Mouse (Mus musculus): ENCODE measurements around the gene Uba6.

Gene Uba6

DNA sequence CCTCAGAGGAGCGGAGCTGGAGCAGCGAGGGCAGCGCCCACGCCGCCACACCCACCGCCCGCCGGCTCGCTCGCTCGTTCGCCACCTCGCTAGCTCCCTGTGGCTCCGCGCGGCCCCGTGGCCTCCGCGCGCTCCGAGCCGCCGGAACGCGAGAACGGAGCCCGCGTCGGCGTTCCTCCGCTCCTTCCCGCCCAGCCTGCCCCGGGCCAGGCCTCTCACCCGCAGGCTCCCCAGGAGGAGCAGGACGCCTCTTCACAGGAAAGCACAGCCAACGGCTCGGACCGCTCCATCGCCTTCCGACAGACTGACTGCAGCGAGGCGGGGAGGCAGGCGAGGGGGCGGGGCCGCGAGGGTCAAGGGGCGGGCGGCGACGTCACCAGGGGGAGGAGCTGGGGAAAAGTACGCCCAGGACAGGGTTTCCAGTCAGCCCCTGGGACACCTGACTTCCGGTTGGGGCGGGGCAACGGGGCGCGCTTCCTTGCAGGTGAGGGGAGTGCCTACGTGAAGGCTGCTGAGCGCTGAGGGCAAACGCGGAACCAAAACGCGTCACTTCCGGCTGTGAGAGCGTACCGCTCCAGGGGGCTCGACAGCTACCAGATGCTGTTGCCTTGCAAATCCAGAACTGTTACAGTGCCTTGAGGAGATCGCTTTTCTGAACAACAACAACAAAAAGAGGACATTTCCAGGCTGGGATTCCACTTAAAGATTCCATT, at the start of gene Uba6:
TSS of gene Uba6 (minus strand) at position 355 of the 713 bp plus-strand sequence.
- peak; percentile 98 for DNase-seq

DNA sequence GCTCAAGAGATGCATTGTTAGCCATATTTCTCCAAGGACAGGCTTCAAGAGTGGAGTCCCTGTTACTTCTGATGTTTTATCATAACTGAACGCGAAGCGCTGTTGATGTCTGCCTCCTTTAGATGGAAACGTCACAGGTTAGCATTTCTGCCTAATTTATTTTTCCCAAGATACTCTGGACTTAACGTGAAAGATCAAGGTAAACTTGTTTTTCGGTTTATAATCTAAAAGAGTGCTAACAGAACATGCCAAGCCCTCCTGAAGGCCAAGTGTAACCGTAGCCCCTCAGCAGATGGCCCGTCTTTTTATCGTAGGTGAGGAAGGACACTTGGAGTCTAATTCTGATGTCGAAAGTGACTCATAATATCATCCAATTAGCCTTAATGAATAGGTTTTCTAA, 25.2 kb upstream of the Uba6 start, which contains the start of gene Gnrhr:
TSS of gene Gnrhr (minus strand) at position 101 of the 400 bp plus-strand sequence.
- DNase-seq, result no peak

DNA sequence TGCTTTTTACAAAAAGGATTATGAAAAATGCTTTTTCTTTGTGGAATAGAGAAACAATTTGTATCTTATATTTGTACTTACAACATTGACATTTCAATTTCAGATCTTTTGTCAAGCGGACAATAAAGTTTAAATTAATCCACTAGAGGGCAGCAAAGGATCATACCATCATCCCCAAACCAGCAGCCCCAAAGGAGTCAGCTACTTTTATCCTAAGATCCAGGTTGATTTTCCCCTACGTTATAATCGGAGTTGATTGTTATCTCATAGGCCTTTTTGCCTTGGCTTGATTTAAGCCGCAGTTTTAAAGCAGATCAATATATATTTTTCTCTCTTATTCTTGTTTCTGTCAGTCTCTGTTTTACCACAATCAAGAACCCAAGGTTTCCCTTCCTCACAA, 18.8 kb upstream of the Uba6 start:
- no peak for DNase-seq

DNA sequence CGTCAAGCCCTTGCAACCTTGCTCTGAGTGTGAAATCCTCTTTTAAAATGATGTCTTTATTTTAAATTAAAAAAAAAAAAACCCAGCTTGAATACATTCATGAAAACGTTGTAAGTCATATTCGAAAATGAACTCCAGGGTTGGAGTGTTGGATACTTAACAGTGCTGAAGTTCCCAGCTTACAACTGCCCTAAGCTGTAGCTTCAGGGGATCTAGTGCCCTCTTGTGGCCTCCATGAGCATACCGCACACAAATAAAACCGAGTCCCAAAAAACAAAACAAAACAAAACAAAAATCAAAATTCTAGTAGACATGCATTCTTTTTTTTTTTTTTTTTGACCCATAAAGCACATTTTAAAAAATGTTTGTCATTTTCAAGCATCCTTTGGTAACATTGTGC, 18.2 kb upstream of the Uba6 start:
- DNase-seq, result peak; percentile 21

DNA sequence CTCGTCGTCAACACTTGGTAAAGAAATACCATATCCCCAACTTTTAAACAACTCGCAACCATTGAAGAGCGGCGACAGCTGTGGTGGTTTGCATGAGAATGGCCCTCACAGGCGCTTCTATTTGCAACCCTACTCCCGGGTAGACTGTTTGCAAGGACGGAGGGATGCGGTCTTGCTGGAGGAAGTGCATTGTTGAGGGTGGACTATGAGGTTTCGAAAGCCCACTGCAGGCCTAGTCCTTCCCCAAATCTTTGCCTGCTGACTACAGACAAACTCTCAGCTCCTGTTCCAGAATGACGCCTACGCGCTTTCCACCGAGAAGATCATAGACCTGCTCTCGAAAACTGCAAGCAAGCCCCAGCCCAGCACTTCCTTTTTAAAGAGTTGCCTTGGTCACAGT, 17.7 kb upstream of the Uba6 start:
- DNase-seq, result peak; percentile 7

DNA sequence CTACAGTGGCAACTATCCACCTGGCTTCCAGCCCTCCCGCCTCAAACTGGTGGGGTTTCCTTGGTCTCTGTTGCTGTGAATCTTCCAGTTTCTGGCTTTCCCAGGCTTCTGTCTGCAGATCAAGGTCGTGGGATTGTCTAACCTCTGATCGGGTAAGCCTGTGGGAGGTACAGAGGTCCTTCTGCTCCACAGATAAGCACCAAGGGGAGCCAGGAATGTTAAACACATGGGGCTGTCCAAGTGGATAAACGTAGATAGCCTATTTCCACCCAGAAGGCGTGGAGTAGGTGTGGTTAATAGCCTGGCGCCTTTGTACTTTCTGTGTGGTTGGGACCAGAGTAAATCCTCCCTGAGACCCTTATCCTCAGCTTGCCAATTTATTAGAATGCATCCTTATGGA, 14.8 kb upstream of the Uba6 start:
- DNase-seq, result peak; percentile 16

DNA sequence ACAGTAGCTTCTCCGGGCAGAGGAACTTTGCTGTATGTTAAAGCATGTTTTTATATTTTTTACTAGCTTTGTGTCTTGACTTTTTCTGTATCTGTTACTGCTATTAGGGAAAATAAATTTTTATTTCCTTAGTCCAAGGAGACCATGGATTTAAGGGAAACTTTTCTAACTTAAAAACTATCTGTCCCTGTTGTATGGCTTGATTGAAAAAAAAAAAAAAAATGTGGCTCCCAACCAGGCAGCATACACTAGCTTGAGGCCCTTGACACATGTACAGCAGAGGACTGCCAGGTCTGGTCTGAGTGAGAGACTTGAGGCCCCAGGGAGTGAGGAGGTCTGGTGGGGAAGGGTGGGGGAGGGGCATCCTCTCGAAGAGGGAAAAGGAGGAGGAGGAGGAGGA, 1.2 kb upstream of the Uba6 start:
- no peak for DNase-seq

DNA sequence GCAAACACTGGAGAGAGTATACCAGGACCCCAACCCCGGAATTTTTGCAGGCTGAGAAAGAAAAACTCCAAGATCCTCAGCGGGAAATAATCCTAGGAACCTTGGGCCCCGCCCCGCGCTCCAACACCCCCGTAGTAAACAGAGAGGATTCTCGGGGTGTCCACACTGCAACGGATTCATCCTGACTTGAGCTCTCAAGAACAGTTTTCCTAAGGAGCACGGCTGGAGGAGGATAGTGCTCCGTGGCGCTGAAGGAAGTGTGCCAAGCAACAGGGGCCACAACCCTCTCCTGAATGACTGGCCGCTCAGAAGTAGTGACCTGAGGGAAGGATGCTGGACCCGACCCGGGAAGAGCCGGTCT, 535 bp downstream of the Uba6 start:
- no peak for DNase-seq

DNA sequence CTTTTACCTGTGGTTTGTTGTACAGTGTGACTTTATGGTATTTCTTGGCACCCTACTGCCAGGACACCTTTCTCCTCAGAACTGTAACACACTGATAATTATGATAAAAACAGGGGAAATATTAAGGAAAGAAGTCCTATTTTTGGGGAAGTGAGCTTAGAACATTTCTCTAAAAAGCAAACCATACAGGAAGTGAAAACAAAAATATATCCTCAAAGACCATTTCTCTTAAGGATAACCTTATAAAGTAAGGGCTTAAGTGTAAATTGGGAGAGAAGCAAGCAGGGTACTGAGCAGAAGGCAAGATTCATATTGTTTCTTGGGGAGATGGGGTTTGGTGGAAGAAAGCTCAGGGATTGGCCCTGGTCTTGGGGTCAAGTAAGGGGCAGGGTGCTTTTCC, 42.8 kb downstream of the Uba6 start:
- no peak for DNase-seq

DNA sequence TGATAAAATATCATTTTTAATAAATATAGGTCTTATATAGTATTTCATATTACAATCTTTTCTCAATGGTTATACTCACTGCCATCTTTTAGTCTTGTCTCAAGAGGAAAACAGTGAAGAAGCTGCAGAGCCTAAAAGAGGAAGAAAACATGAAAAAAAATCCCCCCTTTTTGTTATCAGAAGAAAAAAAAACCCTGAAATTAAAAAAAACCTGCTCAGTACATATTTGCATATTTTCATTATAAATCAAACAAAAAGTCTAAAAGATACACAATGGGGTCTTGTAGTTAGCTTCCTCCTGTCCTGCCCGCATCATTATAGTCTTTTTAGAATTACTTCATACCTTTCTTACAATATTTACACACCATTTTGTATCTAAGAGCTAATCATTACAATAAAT, 43.9 kb downstream of the Uba6 start:
- no peak for DNase-seq

DNA sequence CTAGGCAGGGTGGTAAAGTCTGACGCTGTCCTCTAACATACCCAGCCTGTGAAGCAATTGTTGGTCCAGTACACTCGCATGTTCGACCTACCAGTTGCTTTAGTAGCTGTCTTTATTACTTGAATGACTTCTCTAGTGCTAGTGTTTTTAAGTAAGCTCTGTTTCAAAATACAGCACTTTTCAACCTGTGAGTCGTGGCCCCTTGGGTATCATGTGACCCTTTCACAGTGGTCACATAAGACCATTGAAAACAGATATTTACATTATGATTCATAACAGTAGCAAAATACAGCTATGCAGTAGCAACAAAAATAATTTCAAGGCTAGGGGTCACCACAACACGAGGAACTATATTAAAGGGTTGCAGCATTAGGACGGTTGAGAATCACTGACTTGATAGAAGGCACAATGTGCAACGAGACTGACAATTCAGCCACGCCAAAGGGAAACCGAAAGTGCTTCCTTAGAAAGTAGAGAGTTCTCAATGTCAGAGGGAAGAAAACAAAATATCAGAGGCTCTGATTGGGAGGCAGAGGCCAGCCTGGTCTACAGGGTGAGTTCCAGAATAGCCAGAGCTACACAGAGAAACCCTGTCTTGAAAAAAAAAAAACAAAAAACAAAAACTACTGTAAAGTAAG, 54.0 kb downstream of the Uba6 start:
- no peak for DNase-seq

DNA sequence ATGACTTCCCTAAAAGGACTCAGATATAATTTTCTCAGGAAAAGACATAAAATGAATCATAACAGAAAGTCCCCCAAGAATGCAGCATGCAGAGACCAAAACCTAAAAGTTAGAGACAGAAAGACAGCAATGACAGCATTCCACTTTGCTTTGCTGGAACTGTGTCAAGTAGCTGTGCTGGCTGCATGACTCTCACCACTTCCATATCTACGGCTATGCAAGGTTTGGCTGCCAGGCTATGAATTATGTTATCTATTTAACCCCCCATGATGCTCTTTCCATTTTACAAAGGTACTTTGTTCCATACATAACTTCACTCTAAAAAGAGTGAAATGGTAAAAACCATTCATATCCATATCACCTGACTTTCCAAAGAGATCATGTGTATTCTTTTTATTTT, 58.6 kb downstream of the Uba6 start:
- no peak for DNase-seq

DNA sequence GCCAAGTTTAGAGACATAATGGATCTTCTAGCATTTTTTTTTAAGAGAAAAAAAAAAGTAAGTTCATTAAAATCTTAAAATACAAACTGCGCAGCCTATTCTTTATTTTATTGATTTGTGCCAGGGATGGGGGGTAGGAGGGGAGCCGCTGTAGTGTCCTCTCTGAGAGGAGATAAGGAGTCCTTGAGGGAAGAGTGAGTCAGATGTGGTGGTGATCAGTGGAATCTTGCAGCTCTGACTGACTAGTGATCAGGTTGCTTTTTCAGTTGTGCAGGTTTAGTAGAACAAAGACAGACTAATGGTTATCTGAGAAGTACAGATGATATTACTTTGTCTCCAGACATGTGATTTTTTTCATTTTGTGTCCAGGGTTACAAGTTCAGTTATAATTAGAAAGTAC, 59.6 kb downstream of the Uba6 start:
- no peak for DNase-seq

DNA sequence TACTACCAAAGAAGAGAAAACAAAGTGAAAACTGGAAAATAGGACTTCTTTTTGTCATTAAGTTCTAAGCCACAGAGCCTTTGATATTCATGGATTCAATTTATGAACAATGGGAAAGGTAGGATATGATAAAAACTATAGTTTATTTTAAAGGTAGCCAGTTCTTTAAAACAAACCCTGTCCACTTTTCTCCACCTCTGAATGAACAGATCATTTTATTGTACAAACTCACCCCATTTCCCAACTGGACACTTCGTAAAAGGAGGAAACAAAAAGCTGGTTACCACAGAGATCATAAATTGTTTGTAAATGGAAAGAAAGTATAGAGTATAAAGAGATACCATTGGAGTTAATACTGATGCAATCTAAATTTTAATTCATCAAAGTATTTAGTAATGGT, 61.5 kb downstream of the Uba6 start:
- DNase-seq, result no peak

DNA sequence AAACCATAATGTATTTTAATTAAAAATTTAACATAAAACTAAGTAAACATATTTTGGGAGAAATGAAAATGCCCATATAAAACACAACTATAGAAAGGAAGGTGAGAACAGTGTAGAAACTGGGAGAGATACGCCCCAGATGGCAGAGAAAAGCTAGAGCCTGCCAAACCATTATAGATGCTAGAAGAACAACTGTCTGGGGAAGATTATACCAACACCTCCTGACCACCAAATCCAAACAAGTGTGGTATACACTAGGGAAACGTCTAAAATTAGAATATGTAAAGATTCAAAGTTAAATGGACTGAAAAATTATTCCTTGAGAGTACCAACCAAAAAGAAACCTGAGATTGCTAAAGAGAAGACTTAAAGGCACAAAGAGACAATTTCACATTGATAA, 66.0 kb downstream of the Uba6 start:
- no peak for DNase-seq

DNA sequence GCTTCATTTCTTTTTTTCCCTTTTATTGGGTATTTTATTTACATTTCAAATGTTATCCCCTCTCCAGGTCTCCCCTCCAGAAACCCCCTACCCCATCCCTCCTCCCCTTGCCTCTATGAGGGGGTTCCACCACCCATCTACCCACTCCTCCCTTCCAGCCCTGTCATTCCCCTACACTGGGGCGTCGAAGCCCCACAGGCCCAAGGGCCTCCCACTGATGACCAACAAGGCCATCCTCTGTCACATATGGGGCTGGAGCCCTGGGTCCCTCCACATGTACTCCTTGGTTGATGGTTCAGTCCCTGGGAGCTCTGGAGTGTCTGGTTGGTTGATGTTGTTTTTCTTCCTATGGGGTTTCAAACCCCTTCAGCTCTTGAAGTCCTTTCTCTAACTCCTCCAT, 70.4 kb downstream of the Uba6 start:
- DNase-seq, result no peak

DNA sequence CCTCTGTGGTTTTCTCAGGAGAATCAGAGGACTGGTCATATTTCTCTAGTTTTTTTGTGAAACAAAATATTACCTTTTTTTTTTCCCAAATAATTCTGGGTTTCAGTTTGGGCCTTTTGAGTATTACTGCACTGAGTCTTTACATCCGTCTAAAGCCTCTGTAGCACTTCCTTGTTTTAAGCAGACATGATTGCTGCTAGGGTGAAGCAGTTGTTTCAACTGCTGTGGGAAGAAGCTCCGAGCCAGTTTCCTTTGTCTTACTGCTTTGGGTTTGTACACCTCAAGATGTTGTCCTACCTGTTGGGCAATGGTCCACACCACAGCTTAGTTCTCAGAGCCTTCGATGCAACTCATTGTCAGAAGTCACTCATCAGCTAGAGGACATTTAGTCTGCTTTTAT, 72.0 kb downstream of the Uba6 start:
- DNase-seq, result no peak

DNA sequence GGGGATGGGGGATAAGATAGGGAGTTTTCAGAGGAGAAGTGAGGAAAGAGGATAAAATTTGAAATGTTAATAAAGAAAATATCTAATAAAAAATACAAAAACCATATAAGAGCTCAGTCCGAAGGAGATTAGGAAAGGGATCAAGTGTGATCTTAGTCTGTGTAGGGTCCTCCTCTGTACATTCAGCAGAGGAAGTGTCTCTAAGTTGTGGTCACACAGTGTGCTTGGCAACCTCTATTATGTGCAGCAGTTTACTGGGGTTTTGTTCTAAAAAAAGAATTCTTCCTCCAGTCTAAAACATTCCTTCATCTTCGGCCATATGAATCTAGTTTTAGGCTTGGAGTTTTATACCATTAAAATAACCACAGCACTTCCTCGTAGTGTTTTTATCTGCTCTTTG, 73.6 kb downstream of the Uba6 start:
- DNase-seq, result no peak

DNA sequence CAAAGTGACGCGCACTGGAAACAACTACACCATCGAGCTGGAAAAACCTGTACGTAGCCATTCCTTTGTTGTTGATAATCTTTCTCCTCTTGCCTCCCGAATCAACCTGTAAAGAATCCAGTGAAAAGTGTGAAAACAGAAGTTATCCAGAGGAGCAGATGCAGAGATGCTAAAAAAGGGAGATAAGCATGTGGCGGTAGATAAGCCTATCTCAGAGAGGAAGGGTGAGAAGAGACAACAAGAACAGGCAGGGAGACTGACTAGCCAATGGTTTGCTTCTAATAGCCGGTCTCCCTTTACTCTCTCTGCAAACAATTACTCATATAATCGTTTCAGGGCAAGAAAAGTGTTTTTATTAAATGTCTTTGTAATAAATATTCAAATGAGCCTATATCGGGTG, 77.8 kb downstream of the Uba6 start:
- no peak for DNase-seq

DNA sequence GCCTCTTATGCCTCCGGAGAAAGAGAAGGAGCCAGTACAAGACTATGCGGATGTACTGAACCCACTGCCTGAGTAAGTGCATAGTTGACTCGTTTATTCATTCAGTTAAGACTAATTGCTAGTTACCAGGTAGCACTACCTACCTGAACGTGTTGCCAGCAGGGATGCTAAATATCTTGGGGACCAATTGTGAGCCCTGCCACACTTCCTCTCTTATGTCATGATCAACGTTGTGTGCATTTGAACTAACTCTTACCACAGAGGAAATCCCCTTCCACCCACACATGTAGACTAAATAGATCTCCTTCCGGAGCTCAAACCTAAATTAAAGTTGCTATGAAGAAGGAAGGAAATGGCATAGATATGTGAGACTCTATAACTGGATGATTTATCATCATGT, 85.9 kb downstream of the Uba6 start:
- DNase-seq, result no peak

DNA sequence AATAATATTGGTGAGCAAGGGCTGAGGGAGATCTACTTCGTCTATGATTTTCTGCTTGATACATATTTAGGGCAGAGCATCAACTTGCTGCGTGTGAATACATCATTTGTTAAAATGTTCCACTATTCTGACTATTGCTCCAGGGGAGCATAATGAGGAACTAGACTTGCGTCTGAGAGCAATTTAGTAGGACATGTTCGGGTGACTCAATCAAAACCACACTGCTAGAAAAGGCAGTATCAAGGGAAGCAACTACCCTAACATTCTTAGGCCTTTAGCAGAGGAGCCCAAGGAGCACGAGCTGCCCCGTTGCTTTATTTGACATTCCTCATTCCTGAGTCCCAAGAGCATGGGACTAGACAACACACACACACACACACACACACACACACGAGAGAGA, 87.6 kb downstream of the Uba6 start:
- no peak for DNase-seq

DNA sequence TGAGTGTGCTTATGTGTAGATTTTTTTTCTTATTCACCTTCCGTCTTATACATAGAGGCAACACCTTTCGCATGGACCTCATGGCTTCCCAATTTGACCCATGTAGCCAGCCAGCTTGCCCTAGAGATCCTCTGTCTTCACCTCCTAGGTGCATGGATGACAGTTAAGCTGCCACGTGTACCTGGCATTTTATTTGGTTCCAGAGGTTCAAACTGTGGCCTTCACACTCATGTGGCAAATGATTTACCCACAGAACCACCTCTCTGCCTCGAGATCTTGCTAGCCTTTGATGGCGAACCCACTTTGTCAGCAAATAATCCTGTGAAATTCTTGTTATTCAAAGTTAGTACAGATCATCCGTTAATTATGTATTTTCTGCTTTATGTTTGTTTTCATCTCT, 88.6 kb downstream of the Uba6 start:
- no peak for DNase-seq

DNA sequence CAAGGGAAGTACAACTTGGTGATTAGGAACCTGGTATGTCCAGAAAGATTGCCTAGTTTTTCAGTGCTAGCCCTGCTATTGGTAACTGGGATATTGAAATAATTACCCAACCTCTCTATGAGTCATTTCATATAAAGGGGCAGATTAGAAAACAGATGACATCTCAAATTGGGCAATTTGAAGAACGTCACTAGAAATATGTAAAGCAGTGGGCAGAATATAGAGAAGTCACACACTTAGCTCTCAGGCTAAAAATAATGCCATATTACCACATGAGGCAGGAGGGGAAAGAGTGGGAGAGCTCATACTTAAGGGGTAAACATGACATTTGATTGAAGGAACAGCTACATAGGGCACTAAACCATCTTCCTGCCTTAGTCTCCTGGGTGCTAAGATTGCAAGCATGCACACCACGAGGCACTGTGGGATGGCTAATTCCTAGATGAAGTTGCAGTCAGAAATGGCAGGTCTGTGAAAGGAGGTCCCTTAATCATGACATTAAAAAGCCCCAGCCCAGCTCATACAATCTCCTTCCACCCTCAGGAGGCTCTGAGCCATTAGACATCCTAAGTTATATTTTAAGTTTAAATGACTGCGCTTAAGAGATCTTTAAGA, 93.8 kb downstream of the Uba6 start:
- DNase-seq, result no peak

DNA sequence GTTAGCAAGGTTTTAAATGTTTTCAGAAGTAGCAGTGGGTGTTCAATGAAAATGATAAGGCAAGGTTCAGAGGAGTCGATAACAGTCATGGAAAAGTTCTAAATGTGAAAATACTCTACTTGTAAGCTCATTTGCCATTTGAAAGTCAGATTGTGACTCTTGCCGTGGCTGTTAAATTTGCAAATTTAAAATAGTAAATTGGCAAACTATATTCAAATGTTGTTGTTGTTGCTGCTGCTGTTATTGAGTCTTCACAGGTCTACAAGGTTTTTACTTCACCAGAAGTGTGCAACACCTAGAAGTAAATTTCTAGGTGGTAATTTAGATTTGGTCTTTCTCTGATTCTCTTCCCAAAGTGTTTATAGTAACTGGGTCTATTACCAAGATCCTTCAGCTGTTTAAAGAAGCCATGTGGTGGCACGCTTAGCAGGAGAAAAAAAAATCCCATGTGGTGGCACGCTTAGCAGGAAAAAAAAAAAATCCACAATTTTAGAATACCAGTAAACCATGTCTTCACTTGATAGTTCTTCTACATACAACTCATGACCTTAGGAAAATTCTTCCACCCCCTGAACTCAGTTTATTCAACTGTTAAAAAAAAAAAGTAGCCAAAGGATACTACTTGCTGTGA, 99.7 kb downstream of the Uba6 start:
- no peak for DNase-seq
